Mouse (Mus musculus): ENCODE data around the gene Hils1. TPM values are rescaled to one million over a fixed set of nuclear protein-coding genes. Genes with fewer than 3 reads are reported as not detected.

The Hils1 gene
- polyA plus RNA-seq, 1 experiment from 2014 or later = not detected

DNA sequence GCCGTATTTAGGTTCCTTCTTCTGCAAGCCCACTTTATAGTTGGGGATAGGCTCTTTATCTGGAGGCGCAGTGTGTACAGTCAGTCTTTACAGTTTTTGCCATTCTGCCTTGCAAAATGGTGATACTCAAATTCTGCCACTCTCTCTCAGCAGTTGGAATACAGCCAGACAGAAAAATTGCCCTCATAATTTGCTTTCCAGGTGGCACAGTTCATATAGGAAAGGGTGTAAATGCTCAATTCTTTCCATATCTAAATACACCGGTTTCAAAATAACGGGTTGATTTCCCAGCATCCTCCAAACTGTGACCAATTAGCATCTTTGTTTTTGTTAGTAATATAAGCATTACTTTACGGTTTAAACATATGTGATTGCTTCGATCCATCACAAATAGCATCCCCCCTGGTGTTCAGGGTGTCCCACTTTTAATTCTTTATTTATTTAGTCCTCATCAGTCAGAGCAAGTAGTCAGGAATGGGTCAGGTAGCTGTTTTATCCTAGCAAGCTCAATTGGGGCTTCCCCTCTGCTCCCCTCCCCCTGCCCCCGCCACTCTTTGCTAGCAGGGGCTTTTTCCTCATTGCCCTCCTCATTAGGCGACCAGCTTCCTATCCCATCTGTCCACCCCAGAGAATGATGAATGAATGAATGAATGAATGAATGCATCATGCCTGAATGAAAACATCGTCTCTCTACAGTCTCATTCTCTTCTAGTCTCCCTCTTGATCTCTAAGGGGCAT lies 11.0 kb downstream of the Hils1 start:
- WGBS = 38% methylated on average over 9 of the region's 9 CpGs
- no peaks in the 10 kb centered on the region for H3K36me3 ChIP-seq
- H3K4me3 ChIP-seq = peak overlapping the region; percentile 10; the same call in 1 of the 2 replicates

GRCm38 (mm10) chr11:94978947-94979346 lies 11.6 kb downstream of the Hils1 start:
- H3K4me1 ChIP-seq = peaks cover 14% of the 10 kb centered on the region
- H3K4me2 ChIP-seq (replicated peaks) = peak overlapping the region; percentile 44
- H3K4me3 ChIP-seq = peak overlapping the region; percentile 10; the same call in 1 of the 2 replicates
- peak overlapping the region; percentile 91 for H3K27ac ChIP-seq
- under 1% methylated on average over 20 of the region's 20 CpGs for WGBS
- H3K36me3 ChIP-seq = no peaks in the 10 kb centered on the region
- H3K9ac ChIP-seq = 0 out of 2 replicates have a peak overlapping the region, but pooled peaks have one; percentile 46
- H3K9me3 ChIP-seq (replicated peaks) = no peaks in the 10 kb centered on the region
- no peaks in the 10 kb centered on the region for H3K27me3 ChIP-seq
- ATAC-seq (ENCODE audit: low FRiP score) = peak; percentile 96

More for the DNA sequence above, 11.0 kb downstream of the Hils1 start:
- Histone ChIP-seq H3K4me2 (replicated peaks) (peak overlapping the region; percentile 44), H3K9ac (0 out of 2 replicates have a peak overlapping the region, but pooled peaks have one; percentile 46), H3K9me3 (replicated peaks) (no peaks in the 10 kb centered on the region), H3K27ac (peak overlapping the region; percentile 91), H3K27me3 (no peaks in the 10 kb centered on the region), H3K4me1 (peaks cover 15% of the 10 kb centered on the region)
- ATAC-seq (ENCODE audit: low FRiP score) = peak; percentile 78

- no peaks in the 10 kb centered on the region for H3K36me3 ChIP-seq
- no peaks in the 10 kb centered on the region for H3K27me3 ChIP-seq
- peak; percentile 30; the same call in 1 of the 2 replicates for ATAC-seq (ENCODE audit: low FRiP score)
- H3K4me2 ChIP-seq (replicated peaks) = peak overlapping the region; percentile 44
- 0 out of 2 replicates have a peak overlapping the region, but pooled peaks have one; percentile 19 for H3K9ac ChIP-seq
- peak overlapping the region; percentile 10; the same call in 1 of the 2 replicates for H3K4me3 ChIP-seq
- H3K4me1 ChIP-seq = peaks cover 14% of the 10 kb centered on the region
- WGBS = 75% methylated on average over 11 of the region's 11 CpGs
- no peaks in the 10 kb centered on the region for H3K9me3 ChIP-seq (replicated peaks)
- no peak overlapping the region; the same call in 1 of the 2 replicates for H3K27ac ChIP-seq
Measured at GRCm38 (mm10) chr11:94979462-94980179, 12.2 kb downstream of the Hils1 start.

DNA sequence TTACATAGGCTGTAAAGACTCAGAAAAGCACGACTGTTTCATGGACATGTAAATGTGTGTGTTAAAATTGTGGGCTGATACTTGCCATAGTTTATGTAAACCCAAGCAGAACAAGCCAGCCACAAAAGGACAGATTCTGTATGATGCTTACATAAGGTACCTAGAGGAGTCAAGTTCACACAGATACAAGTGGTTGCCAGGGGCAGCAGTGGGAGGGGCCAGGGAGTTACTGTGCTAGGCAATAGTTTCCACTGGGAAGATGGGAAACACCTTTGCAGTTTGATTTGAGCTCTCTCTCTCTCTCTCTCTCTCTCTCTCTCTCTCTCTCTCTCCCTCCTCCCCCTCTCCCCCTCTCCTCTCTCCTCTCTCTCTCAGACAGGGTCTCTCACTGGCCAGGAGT lies 17.7 kb downstream of the Hils1 start:
- H3K27ac ChIP-seq = no peak overlapping the region
- H3K4me1 ChIP-seq = peaks cover 20% of the 10 kb centered on the region
- H3K4me3 ChIP-seq = no peak overlapping the region
- 55% methylated on average over 1 of the region's 1 CpGs for WGBS
- no peaks in the 10 kb centered on the region for H3K9me3 ChIP-seq (replicated peaks)
- no peak overlapping the region for H3K9ac ChIP-seq
- H3K27me3 ChIP-seq = no peaks in the 10 kb centered on the region
- no peak for ATAC-seq (ENCODE audit: low FRiP score)
- no peaks in the 10 kb centered on the region for H3K36me3 ChIP-seq
- no peak overlapping the region for H3K4me2 ChIP-seq (replicated peaks)

DNA sequence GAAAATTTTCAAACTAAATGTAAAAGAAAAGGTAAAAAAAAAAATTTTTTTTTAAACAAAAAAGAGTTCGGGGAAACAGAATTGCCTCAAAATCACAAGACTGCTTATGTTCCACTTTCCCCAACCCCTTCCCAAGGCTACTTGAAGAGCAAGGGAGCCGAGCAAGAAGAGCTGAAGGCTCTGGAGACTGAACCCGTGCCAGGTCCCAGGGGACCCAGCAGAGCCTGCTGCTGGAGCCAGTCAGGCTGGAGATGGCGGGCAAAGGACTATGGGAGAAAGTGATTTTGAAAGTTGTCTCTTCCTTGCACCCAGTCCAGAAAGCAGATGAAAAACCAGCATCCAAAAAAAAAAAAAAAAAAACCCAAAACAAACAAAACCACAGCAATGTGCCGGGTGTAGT lies 18.4 kb downstream of the Hils1 start:
- WGBS = 73% methylated on average over 5 of the region's 5 CpGs
- H3K27me3 ChIP-seq = no peaks in the 10 kb centered on the region
- no peak for ATAC-seq (ENCODE audit: low FRiP score)
- no peak overlapping the region for H3K4me2 ChIP-seq (replicated peaks)
- no peak overlapping the region for H3K4me3 ChIP-seq
- no peak overlapping the region for H3K9ac ChIP-seq
- H3K9me3 ChIP-seq (replicated peaks) = no peaks in the 10 kb centered on the region
- no peak overlapping the region for H3K27ac ChIP-seq
- no peaks in the 10 kb centered on the region for H3K36me3 ChIP-seq
- peaks cover 26% of the 10 kb centered on the region for H3K4me1 ChIP-seq

DNA sequence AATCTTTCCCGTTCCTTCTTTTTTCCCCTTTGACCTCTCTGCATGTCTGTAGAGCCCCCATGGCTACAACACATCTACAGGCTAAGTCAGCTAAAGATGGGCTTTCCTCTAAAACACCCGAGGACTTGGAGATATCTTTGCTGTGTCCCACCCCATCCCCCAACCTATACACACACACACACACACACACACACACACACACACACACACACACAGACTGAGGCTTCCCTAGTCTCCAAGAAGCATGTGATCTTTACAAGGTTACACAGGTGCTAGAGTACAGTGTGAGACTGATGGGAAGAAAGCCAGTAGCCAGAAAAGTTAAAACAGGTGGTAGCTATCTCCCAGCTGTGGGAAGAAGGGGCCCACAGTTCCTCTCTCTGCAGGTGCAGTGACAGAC lies 19.0 kb downstream of the Hils1 start:
- Histone ChIP-seq H3K27ac (no peak overlapping the region), H3K27me3 (no peaks in the 10 kb centered on the region), H3K4me2 (replicated peaks) (no peak overlapping the region), H3K36me3 (no peaks in the 10 kb centered on the region), H3K9me3 (replicated peaks) (no peaks in the 10 kb centered on the region), H3K9ac (no peak overlapping the region), H3K4me1 (peaks cover 26% of the 10 kb centered on the region), H3K4me3 (no peak overlapping the region)
- ATAC-seq (ENCODE audit: low FRiP score) = no peak
- 62% methylated on average over 2 of the region's 2 CpGs for WGBS

GRCm38 (mm10) chr11:94987341-94987740 lies 19.9 kb downstream of the Hils1 start:
- Histone ChIP-seq H3K27ac (no peak overlapping the region), H3K4me2 (replicated peaks) (no peak overlapping the region), H3K36me3 (no peaks in the 10 kb centered on the region), H3K9ac (no peak overlapping the region), H3K9me3 (replicated peaks) (no peaks in the 10 kb centered on the region), H3K4me1 (peaks cover 29% of the 10 kb centered on the region), H3K27me3 (no peaks in the 10 kb centered on the region), H3K4me3 (no peak overlapping the region)
- ATAC-seq (ENCODE audit: low FRiP score) = no peak
- 46% methylated on average over 6 of the region's 6 CpGs for WGBS

DNA sequence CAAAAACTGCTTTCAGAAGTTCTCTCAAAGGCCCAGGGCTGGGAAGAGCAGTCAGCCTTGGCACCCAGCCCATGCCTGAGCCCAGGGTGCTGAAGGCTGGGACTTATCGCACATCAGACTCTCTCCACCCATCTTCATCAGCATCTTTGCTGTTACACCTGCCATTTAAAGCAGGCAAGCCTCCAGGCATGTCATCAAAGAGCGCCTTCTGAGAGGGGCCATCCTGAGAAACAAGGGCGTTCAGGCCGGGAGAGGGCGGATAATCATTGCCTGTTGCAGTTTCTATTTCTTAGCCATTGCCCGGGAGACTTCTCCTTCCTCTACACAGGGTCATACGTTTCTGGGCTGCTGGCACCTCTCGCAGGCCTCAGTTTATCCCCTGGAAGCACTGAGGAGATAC lies 20.5 kb downstream of the Hils1 start:
- Histone ChIP-seq H3K4me1 (peaks cover 34% of the 10 kb centered on the region), H3K27me3 (no peaks in the 10 kb centered on the region), H3K27ac (no peak overlapping the region), H3K4me3 (no peak overlapping the region), H3K9me3 (replicated peaks) (no peaks in the 10 kb centered on the region), H3K9ac (no peak overlapping the region), H3K36me3 (no peaks in the 10 kb centered on the region), H3K4me2 (replicated peaks) (no peak overlapping the region)
- no peak for ATAC-seq (ENCODE audit: low FRiP score)
- 86% methylated on average over 8 of the region's 8 CpGs for WGBS

- Histone ChIP-seq H3K4me1 (peaks cover 45% of the 10 kb centered on the region), H3K36me3 (no peaks in the 10 kb centered on the region), H3K4me2 (replicated peaks) (peak overlapping the region; percentile 93), H3K9ac (peak overlapping the region; percentile 65), H3K27ac (peak overlapping the region; percentile 95), H3K27me3 (no peaks in the 10 kb centered on the region), H3K4me3 (peak overlapping the region; percentile 93), H3K9me3 (replicated peaks) (no peaks in the 10 kb centered on the region)
- ATAC-seq (ENCODE audit: low FRiP score) = no peak
- WGBS = 15% methylated on average over 10 of the region's 10 CpGs
Measured at GRCm38 (mm10) chr11:94988780-94989561, 21.6 kb downstream of the Hils1 start.

DNA sequence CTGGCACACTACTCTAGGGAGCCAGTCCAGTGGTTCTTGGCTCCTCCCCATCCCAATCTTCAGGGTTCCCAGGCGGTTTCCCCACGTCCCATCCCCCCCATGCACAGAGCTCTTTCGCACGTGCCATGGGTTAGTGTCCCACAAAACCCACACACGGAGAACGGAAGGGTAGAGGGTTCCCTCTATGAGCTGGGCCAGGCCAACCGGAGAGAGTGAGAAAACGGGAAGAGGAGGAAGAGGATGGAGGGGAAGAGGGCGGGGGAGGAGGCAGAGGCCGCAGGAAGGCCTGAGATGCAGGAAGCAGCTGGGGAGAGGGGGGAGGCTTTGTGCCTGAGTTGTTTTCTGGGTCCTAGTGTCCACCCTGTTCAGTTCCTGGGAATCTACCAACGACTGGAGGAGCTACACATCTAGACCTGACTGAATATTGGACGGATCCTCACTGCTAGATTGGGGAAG lies 22.2 kb downstream of the Hils1 start:
- H3K9me3 ChIP-seq (replicated peaks) = no peaks in the 10 kb centered on the region

GRCm38 (mm10) chr11:94990102-94990748 lies 22.8 kb downstream of the Hils1 start:
- Histone ChIP-seq H3K36me3 (no peaks in the 10 kb centered on the region), H3K9me3 (replicated peaks) (no peaks in the 10 kb centered on the region), H3K4me2 (replicated peaks) (peak overlapping the region; percentile 93), H3K4me1 (peaks cover 57% of the 10 kb centered on the region), H3K27me3 (no peaks in the 10 kb centered on the region), H3K27ac (peak overlapping the region; percentile 95), H3K9ac (peak overlapping the region; percentile 53), H3K4me3 (peak overlapping the region; percentile 93)
- no peak for ATAC-seq (ENCODE audit: low FRiP score)
- WGBS = 47% methylated on average over 6 of the region's 6 CpGs

More for the DNA sequence above, 22.2 kb downstream of the Hils1 start:
- peak overlapping the region; percentile 93 for H3K4me2 ChIP-seq (replicated peaks)
- no peaks in the 10 kb centered on the region for H3K27me3 ChIP-seq
- peaks cover 51% of the 10 kb centered on the region for H3K4me1 ChIP-seq
- peak overlapping the region; percentile 93 for H3K4me3 ChIP-seq
- 0% methylated on average over 12 of the region's 12 CpGs for WGBS
- ATAC-seq (ENCODE audit: low FRiP score) = peak; percentile 57
- peak overlapping the region; percentile 95 for H3K27ac ChIP-seq
- H3K9ac ChIP-seq = peak overlapping the region; percentile 65
- H3K36me3 ChIP-seq = no peaks in the 10 kb centered on the region
